Comparison of ENCODE assay signal across 8 mouse cellular contexts in genomic region chr5:142608259-142608988, GRCm38 (mm10). TPM values are rescaled to one million over a fixed set of nuclear protein-coding genes. Genes with fewer than 3 reads are reported as not detected.
DNase-seq lines count a peak whose midpoint lies in the region; ATAC-seq and TF ChIP-seq lines count a peak whose summit lies in the region.

Gene Mmd2 (minus strand): TSS chr5:142608800.

- no peak for TF ChIP-seq EP300 in heart, adult 2 months (IDR thresholded peaks at IDR 0.05; ENCODE audit: insufficient read depth, low read depth, low read length)
- TF ChIP-seq EP300 in stomach, postnatal 0 days (optimal IDR thresholded peaks at IDR 0.05) = no peak

- TF ChIP-seq CTCF in heart, adult 2 months (IDR thresholded peaks at IDR 0.05) = no peak
- TF ChIP-seq CTCF in stomach, postnatal 0 days (IDR thresholded peaks at IDR 0.05; ENCODE audit: low read depth) = no peak

- no peak for ATAC-seq in heart, embryonic 14.5 days (ENCODE audit: insufficient number of reproducible peaks, insufficient read depth, low FRiP score, low read depth)
- ATAC-seq in stomach, postnatal 0 days (ENCODE audit: low FRiP score, low TSS enrichment) = peak; percentile 38; the same call in 1 of the 2 replicates

- H3K4me2 ChIP-seq in heart, embryonic 14.5 days (ENCODE audit: low read length) = peak within 1 kb of the TSS; percentile 73
- peak within 1 kb of the TSS; percentile 58 for H3K4me2 ChIP-seq in stomach, postnatal 0 days (replicated peaks; ENCODE audit: low read depth)

- H3K27me3 ChIP-seq in heart, embryonic 14.5 days (ENCODE audit: control insufficient read depth, insufficient read depth, low read length) = peaks cover 34% of the 10 kb centered on the region
- H3K27me3 ChIP-seq in heart, adult 2 months (ENCODE audit: control insufficient read depth, insufficient read depth, low read length) = peaks cover 2% of the 10 kb centered on the region; the same call in 1 of the 2 replicates
- peaks cover 40% of the 10 kb centered on the region for H3K27me3 ChIP-seq in forebrain, embryonic 10.5 days (ENCODE audit: poor library complexity, severe bottlenecking)
- H3K27me3 ChIP-seq in midbrain, embryonic 10.5 days (ENCODE audit: low read depth, poor library complexity, severe bottlenecking) = peaks cover 42% of the 10 kb centered on the region
- no peaks in the 10 kb centered on the region for H3K27me3 ChIP-seq in stomach, postnatal 0 days (ENCODE audit: control insufficient read depth, insufficient read depth, low read length)

- 6% methylated on average over 42 of the region's 42 CpGs for WGBS in heart, embryonic 14.5 days
- WGBS in heart, adult 2 months = 5% methylated on average over 42 of the region's 42 CpGs
- WGBS in forebrain, embryonic 10.5 days = 3% methylated on average over 42 of the region's 42 CpGs
- WGBS in midbrain, embryonic 10.5 days = 4% methylated on average over 42 of the region's 42 CpGs
- 4% methylated on average over 42 of the region's 42 CpGs for WGBS in stomach, postnatal 0 days

- H3K36me3 ChIP-seq in heart, embryonic 14.5 days (ENCODE audit: control insufficient read depth, insufficient read depth, low read length) = no peaks in the 10 kb centered on the region
- no peaks in the 10 kb centered on the region for H3K36me3 ChIP-seq in heart, adult 2 months (ENCODE audit: control insufficient read depth, insufficient read depth, low read length)
- no peaks in the 10 kb centered on the region for H3K36me3 ChIP-seq in forebrain, embryonic 10.5 days (replicated peaks)
- H3K36me3 ChIP-seq in midbrain, embryonic 10.5 days = no peaks in the 10 kb centered on the region
- H3K36me3 ChIP-seq in stomach, postnatal 0 days (ENCODE audit: control insufficient read depth, insufficient read depth, low read length) = no peaks in the 10 kb centered on the region

- H3K9ac ChIP-seq in heart, embryonic 14.5 days (ENCODE audit: low read length) = peak within 1 kb of the TSS; percentile 50; the same call in 1 of the 2 replicates
- H3K9ac ChIP-seq in heart, adult 2 months (ENCODE audit: low read depth, low read length) = no peak within 1 kb of the TSS
- H3K9ac ChIP-seq in stomach, postnatal 0 days (ENCODE audit: low read length) = no peak within 1 kb of the TSS

- H3K9me3 ChIP-seq in heart, embryonic 14.5 days (ENCODE audit: control insufficient read depth, low read length) = no peaks in the 10 kb centered on the region
- no peaks in the 10 kb centered on the region for H3K9me3 ChIP-seq in forebrain, embryonic 10.5 days
- peaks cover 3% of the 10 kb centered on the region; the same call in 1 of the 2 replicates for H3K9me3 ChIP-seq in midbrain, embryonic 10.5 days (replicated peaks)
- H3K9me3 ChIP-seq in stomach, postnatal 0 days (ENCODE audit: control insufficient read depth, low read length) = no peaks in the 10 kb centered on the region

- no peaks in the 10 kb centered on the region for H3K79me2 ChIP-seq in heart, adult 2 months (replicated peaks; ENCODE audit: control insufficient read depth, insufficient read depth, low read length)

- peaks cover 3 to 6% of the 10 kb centered on the region in 2 experiments; a peak in 3 of 4 replicates for H3K4me1 ChIP-seq in heart, embryonic 14.5 days (ENCODE audit: control insufficient read depth in 2 of 2, insufficient read depth in 2 of 2, low read length in 2 of 2)
- H3K4me1 ChIP-seq in heart, adult 2 months (ENCODE audit: control insufficient read depth, insufficient read depth, low read length) = no peaks in the 10 kb centered on the region
- peaks cover 13% of the 10 kb centered on the region for H3K4me1 ChIP-seq in forebrain, embryonic 10.5 days
- peaks cover 15% of the 10 kb centered on the region for H3K4me1 ChIP-seq in midbrain, embryonic 10.5 days
- H3K4me1 ChIP-seq in stomach, postnatal 0 days (replicated peaks; ENCODE audit: control insufficient read depth, insufficient read depth) = no peaks in the 10 kb centered on the region

- no peak for TF ChIP-seq POLR2A in heart, adult 2 months (IDR thresholded peaks at IDR 0.05; ENCODE audit: insufficient read depth, low read depth, low read length)

- intact Hi-C loops in heart, adult 2 months (cut with DNase I) = no loop called here
- intact Hi-C loops in gastrocnemius, postnatal 14 days (cut with DNase I; ENCODE audit: low total_unique reads) = no loop called here

- H3K27ac ChIP-seq in heart, embryonic 14.5 days (replicated peaks in 1 of 2; ENCODE audit: control insufficient read depth in 1 of 2, insufficient read depth in 1 of 2, low read depth in 2 of 2, low read length in 2 of 2) = no peak within 1 kb of the TSS
- no peak within 1 kb of the TSS for H3K27ac ChIP-seq in heart, adult 2 months
- H3K27ac ChIP-seq in forebrain, embryonic 10.5 days = peak within 1 kb of the TSS; percentile 74
- peak within 1 kb of the TSS; percentile 76 for H3K27ac ChIP-seq in midbrain, embryonic 10.5 days (replicated peaks)
- no peak within 1 kb of the TSS for H3K27ac ChIP-seq in stomach, postnatal 0 days (replicated peaks)

- DNase-seq in heart, adult 2 months = no peak
- peak; percentile 26 for DNase-seq in adrenal gland, postnatal 25 days
- DNase-seq in forebrain, embryonic 10.5 days (ENCODE audit: extremely low spot score, low spot score) = peak; percentile 41
- peak; percentile 84 for DNase-seq in layer of hippocampus, adult 9-11 months
- peak; percentile 51 for DNase-seq in midbrain, embryonic 10.5 days (ENCODE audit: low spot score)
- DNase-seq in stomach, postnatal 0 days (ENCODE audit: low spot score) = peak; percentile 18
- no peak for DNase-seq in gastrocnemius, postnatal 14 days

- H3K4me3 ChIP-seq in heart, embryonic 14.5 days (ENCODE audit: control insufficient read depth in 1 of 2, insufficient read depth in 1 of 2, low read depth in 1 of 2, low read length in 2 of 2) = peak within 1 kb of the TSS; percentile 34 to 39
- no peak within 1 kb of the TSS for H3K4me3 ChIP-seq in heart, adult 2 months
- peak within 1 kb of the TSS; percentile 53 for H3K4me3 ChIP-seq in forebrain, embryonic 10.5 days
- H3K4me3 ChIP-seq in midbrain, embryonic 10.5 days = peak within 1 kb of the TSS; percentile 59
- peak within 1 kb of the TSS; percentile 36 for H3K4me3 ChIP-seq in stomach, postnatal 0 days (ENCODE audit: low read depth, low read length)

RNA-seq across cellular contexts. Expression of gene Mmd2, which starts in this region (rescaled TPM):
- polyA plus RNA-seq in heart, embryonic 14.5 days (2014; fragmentation: Nextera tagmentation; extraction: Ambion mirVana) = 0.38 TPM in 1 of 2 replicates, not detected in the other
- under 1 TPM; 0.30 to 0.31 TPM for total RNA-seq in heart, adult 2 months (2021)
- 0.20 and 0.29 TPM in 2 replicates for polyA plus RNA-seq in heart, adult 2 months (2012; rRNA removed)
- 28.5 and 32.3 TPM in 2 replicates for total RNA-seq in adrenal gland, postnatal 25 days (2021)
- 1.6 and 2.0 TPM in 2 replicates for polyA plus RNA-seq in forebrain, embryonic 10.5 days (2016; fragmentation: Nextera tagmentation; extraction: Ambion mirVana)
- 4.8 and 7.3 TPM in 2 replicates for polyA plus RNA-seq in midbrain, embryonic 10.5 days (2016; fragmentation: Nextera tagmentation; extraction: Ambion mirVana)
- 1.2 and 1.3 TPM in 2 replicates for polyA plus RNA-seq in stomach, postnatal 0 days (2015; fragmentation: Nextera tagmentation; extraction: Ambion mirVana)
- total RNA-seq in gastrocnemius, postnatal 14 days (2021) = under 1 TPM in 1 of 2 experiments, not detected in 1; 0.27 TPM

Comparison
In these comparisons a context has a peak if more than half of its experiments do, and no peak if none do; other contexts are left out.
1. RNA of gene Mmd2 (total RNA-seq): 28.5 to 32.3 TPM in adrenal gland, postnatal 25 days; 0.30 to 0.31 TPM in heart, adult 2 months and 0.27 TPM in gastrocnemius, postnatal 14 days; every median in the first group is over 10 times any median in the second.
2. H3K27ac ChIP-seq: peak in forebrain, embryonic 10.5 days (single experiment) and midbrain, embryonic 10.5 days (single experiment); none in heart, embryonic 14.5 days (0 of 2), heart, adult 2 months (single experiment) and stomach, postnatal 0 days (single experiment).
3. DNase-seq: peak in adrenal gland, postnatal 25 days (single experiment), forebrain, embryonic 10.5 days (single experiment), layer of hippocampus, adult 9-11 months (single experiment), midbrain, embryonic 10.5 days (single experiment) and stomach, postnatal 0 days (single experiment); none in heart, adult 2 months (0 of 2) and gastrocnemius, postnatal 14 days (single experiment).